Mouse (Mus musculus): Measurements from ENCODE around the gene Spg7. TPM values are rescaled to one million over a fixed set of nuclear protein-coding genes. Genes with fewer than 3 reads are reported as not detected.

Gene Spg7
- 83.4 TPM for polyA plus RNA-seq (2012; fragmentation: generic; extraction: Trizol)

- TF ChIP-seq TCF12 (IDR thresholded peaks at IDR 0.05; ENCODE audit: insufficient read depth, poor library complexity, severe bottlenecking) (no peak), POLR2A (IDR thresholded peaks at IDR 0.05; ENCODE audit: insufficient read length, low read depth) (no peak), SRF (IDR thresholded peaks at IDR 0.05; ENCODE audit: control insufficient read depth, insufficient read length, low read depth) (no peak), POLR2AphosphoS2 (IDR thresholded peaks at IDR 0.05; ENCODE audit: insufficient read length, low read depth) (no peak), USF1 (IDR thresholded peaks at IDR 0.05; ENCODE audit: low read depth) (no peak), TCF3 (IDR thresholded peaks at IDR 0.05; ENCODE audit: insufficient read length, low read depth) (no peak), MYOD1 (IDR thresholded peaks at IDR 0.05; ENCODE audit: control insufficient read depth in 1 of 3, insufficient read length in 2 of 3, low read depth in 2 of 3) (no peak), REST (IDR thresholded peaks at IDR 0.05; ENCODE audit: insufficient read depth, insufficient read length) (no peak), MAX (IDR thresholded peaks at IDR 0.05; ENCODE audit: low read depth) (no peak)
- Histone ChIP-seq H3K4me2 (ENCODE audit: low read depth) (no peak within 1 kb of the TSS), H3K36me3 (ENCODE audit: control insufficient read depth, insufficient read depth) (no peaks in the 10 kb centered on the region), H3K4me3 (no peak within 1 kb of the TSS), H3K27me3 (ENCODE audit: control insufficient read depth, insufficient read depth, insufficient read length) (no peaks in the 10 kb centered on the region), H3ac (ENCODE audit: control insufficient read depth, insufficient read length) (no peak within 1 kb of the TSS), H3K79me2 (ENCODE audit: control insufficient read depth, insufficient read depth) (peaks cover 21% of the 10 kb centered on the region)
Measured at GRCm38 (mm10) chr8:123062721-123063120, at the start of gene Spg7. Gene Spg7, plus strand, starts transcription at chr8:123062942.

DNA sequence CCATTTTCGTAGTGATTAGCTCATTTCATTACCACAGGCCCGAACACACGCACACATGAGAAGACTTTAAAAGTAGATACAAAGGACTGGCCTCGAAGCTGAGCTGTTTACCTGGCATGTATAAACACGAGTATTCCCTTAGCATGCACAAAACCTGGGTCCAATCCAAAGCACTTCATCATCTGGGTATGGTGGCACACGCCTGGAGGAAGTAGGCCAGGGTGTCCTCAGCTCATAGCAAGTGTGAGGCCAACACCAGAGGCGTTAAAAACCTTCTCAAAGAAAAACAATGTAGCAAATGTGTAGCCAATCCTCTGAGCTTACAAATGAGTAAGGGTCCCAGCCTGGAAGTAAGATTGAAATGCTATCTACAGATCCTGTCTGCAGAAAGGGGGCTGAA is 48.3 kb upstream of the Spg7 start:
- H3K36me3 ChIP-seq (ENCODE audit: control insufficient read depth, insufficient read depth): no peaks in the 10 kb centered on the region
- H3K79me2 ChIP-seq (ENCODE audit: control insufficient read depth, insufficient read depth): peaks cover 78% of the 10 kb centered on the region
- H3ac ChIP-seq (ENCODE audit: control insufficient read depth, insufficient read length): no peak overlapping the region
- H3K4me2 ChIP-seq (ENCODE audit: low read depth): no peak overlapping the region
- H3K4me3 ChIP-seq: no peak overlapping the region
- H3K27me3 ChIP-seq (ENCODE audit: control insufficient read depth, insufficient read depth, insufficient read length): no peaks in the 10 kb centered on the region
- no peak for TF ChIP-seq REST (IDR thresholded peaks at IDR 0.05; ENCODE audit: insufficient read depth, insufficient read length)

DNA sequence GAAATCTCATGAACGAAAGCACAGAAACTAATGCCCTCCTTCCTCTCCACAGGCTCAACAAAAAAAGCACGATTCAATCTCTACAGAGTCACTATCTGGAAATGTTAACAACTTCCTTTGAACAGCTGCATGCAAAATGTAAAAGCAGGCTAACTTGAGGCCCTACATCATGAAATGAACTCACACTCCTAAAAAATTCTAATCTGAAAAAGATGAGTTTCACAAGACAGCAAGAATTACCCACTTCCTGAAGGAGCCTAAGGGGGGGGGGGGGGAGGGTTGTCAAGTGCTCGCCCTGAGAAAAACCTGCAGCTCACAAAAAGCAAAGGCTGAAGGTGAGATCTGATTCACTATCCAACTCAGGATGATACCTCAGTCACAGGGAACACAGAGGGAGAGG is 47.7 kb upstream of the Spg7 start:
- Histone ChIP-seq H3K4me3 (no peak overlapping the region), H3K4me2 (ENCODE audit: low read depth) (no peak overlapping the region), H3K79me2 (ENCODE audit: control insufficient read depth, insufficient read depth) (peaks cover 78% of the 10 kb centered on the region), H3K36me3 (ENCODE audit: control insufficient read depth, insufficient read depth) (no peaks in the 10 kb centered on the region), H3ac (ENCODE audit: control insufficient read depth, insufficient read length) (no peak overlapping the region), H3K27me3 (ENCODE audit: control insufficient read depth, insufficient read depth, insufficient read length) (no peaks in the 10 kb centered on the region)
- TF ChIP-seq POLR2A (IDR thresholded peaks at IDR 0.05; ENCODE audit: insufficient read length, low read depth) (no peak), MYOD1 (IDR thresholded peaks at IDR 0.05; ENCODE audit: control insufficient read depth in 1 of 3, insufficient read length in 2 of 3, low read depth in 2 of 3) (no peak), SRF (IDR thresholded peaks at IDR 0.05; ENCODE audit: control insufficient read depth, insufficient read length, low read depth) (no peak), REST (IDR thresholded peaks at IDR 0.05; ENCODE audit: insufficient read depth, insufficient read length) (no peak), MAX (IDR thresholded peaks at IDR 0.05; ENCODE audit: low read depth) (no peak), MYOG (IDR thresholded peaks at IDR 0.05; ENCODE audit: control insufficient read depth in 1 of 3, insufficient read depth in 1 of 3, insufficient read length in 2 of 3, low read depth in 2 of 3) (no peak), POLR2AphosphoS2 (IDR thresholded peaks at IDR 0.05; ENCODE audit: insufficient read length, low read depth) (no peak), TCF3 (IDR thresholded peaks at IDR 0.05; ENCODE audit: insufficient read length, low read depth) (no peak), CEBPB (IDR thresholded peaks at IDR 0.05; ENCODE audit: insufficient read depth, poor library complexity, severe bottlenecking) (no peak), E2F4 (IDR thresholded peaks at IDR 0.05; ENCODE audit: insufficient read depth) (no peak)

- Histone ChIP-seq H3K4me3 (no peak overlapping the region), H3K27me3 (ENCODE audit: control insufficient read depth, insufficient read depth, insufficient read length) (no peaks in the 10 kb centered on the region), H3K36me3 (ENCODE audit: control insufficient read depth, insufficient read depth) (no peaks in the 10 kb centered on the region), H3ac (ENCODE audit: control insufficient read depth, insufficient read length) (no peak overlapping the region), H3K79me2 (ENCODE audit: control insufficient read depth, insufficient read depth) (peaks cover 78% of the 10 kb centered on the region), H3K4me2 (ENCODE audit: low read depth) (no peak overlapping the region)
- no peak for TF ChIP-seq E2F4 (IDR thresholded peaks at IDR 0.05; ENCODE audit: insufficient read depth)
Measured at GRCm38 (mm10) chr8:123017143-123017542, 45.6 kb upstream of the Spg7 start.

DNA sequence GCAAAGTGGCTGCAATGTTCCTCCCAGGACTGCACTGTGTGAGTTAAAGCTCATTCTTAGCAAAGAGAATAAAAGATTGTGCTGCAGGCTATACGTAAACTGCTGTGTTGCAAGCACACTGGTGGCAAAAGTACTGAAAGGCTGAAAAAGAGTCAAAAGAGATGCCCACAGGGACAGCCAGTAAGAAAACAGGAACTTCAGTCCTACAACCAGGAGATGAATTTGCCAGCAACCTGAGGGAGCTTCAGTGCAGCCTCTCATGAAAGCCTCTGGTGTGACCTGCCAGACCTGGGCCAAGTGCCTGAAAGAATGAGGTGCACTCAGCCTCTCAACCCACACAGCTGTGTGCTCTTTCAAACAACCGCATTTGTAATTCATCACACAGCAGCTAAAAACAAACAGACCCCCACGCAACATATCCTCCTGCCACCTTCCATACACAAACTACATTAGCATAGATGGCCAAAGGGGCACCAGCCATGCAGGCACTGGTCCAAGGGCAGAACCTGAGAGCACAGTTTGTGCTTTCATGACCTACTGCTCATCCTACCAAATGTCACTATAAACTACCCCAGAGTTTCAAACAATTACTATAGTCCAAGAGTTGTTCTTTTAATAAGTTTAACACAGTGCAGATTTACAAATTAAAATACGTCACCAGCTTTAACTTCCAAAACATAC is 44.1 kb upstream of the Spg7 start:
- H3ac ChIP-seq (ENCODE audit: control insufficient read depth, insufficient read length): no peak overlapping the region
- no peak overlapping the region for H3K4me2 ChIP-seq (ENCODE audit: low read depth)
- peaks cover 78% of the 10 kb centered on the region for H3K79me2 ChIP-seq (ENCODE audit: control insufficient read depth, insufficient read depth)
- H3K27me3 ChIP-seq (ENCODE audit: control insufficient read depth, insufficient read depth, insufficient read length): no peaks in the 10 kb centered on the region
- H3K36me3 ChIP-seq (ENCODE audit: control insufficient read depth, insufficient read depth): no peaks in the 10 kb centered on the region
- no peak overlapping the region for H3K4me3 ChIP-seq
- no peak for TF ChIP-seq CEBPB (IDR thresholded peaks at IDR 0.05; ENCODE audit: insufficient read depth, poor library complexity, severe bottlenecking)
- no peak for TF ChIP-seq MYOG (IDR thresholded peaks at IDR 0.05; ENCODE audit: control insufficient read depth in 1 of 3, insufficient read depth in 1 of 3, insufficient read length in 2 of 3, low read depth in 2 of 3)
- TF ChIP-seq E2F4 (IDR thresholded peaks at IDR 0.05; ENCODE audit: insufficient read depth): no peak
- TF ChIP-seq POLR2A (IDR thresholded peaks at IDR 0.05; ENCODE audit: insufficient read length, low read depth): no peak
- TF ChIP-seq TCF12 (IDR thresholded peaks at IDR 0.05; ENCODE audit: insufficient read depth, poor library complexity, severe bottlenecking): no peak
- no peak for TF ChIP-seq POLR2AphosphoS2 (IDR thresholded peaks at IDR 0.05; ENCODE audit: insufficient read length, low read depth)
- no peak for TF ChIP-seq TCF3 (IDR thresholded peaks at IDR 0.05; ENCODE audit: insufficient read length, low read depth)
- no peak for TF ChIP-seq MAX (IDR thresholded peaks at IDR 0.05; ENCODE audit: low read depth)
- no peak for TF ChIP-seq REST (IDR thresholded peaks at IDR 0.05; ENCODE audit: insufficient read depth, insufficient read length)
- TF ChIP-seq USF1 (IDR thresholded peaks at IDR 0.05; ENCODE audit: low read depth): no peak
- no peak for TF ChIP-seq SRF (IDR thresholded peaks at IDR 0.05; ENCODE audit: control insufficient read depth, insufficient read length, low read depth)

All from myocyte (in vitro differentiated cells).